11 mouse cellular contexts compared by ENCODE assay signal in the genomic region with DNA sequence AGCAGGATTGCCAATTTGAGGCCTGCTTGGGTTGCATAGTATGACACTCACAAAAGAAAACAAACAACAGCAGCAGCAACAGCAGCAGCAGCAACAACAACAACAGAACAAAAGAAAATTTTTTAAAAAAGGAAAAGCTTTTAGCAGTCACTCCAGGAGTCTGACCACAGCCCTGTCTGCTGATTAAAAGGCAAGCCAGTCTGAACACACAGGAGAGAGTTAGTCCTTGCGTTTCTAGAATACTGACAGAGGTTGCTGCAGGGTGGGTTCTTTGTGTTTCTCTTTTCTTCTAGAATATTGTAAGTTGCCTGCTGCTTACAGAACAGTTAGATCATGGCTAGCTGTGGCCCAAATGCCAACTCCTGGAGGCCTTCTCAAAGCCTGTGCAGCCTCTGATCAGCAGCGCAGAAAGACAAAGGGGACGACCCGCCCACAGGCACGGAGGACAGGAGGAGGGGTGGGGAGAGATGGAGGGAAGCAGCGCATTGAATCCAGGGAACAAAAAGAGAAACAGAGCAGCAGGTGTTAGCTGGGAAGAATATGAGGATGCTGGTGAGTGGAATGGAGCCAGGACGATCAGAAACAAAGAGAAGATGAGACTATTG. TPM values are rescaled to one million over a fixed set of nuclear protein-coding genes. Genes with fewer than 3 reads are reported as not detected.
A peak's percentile ranks its signal among the peaks of the same experiment; 100 is the strongest.
DNase-seq lines count a peak whose midpoint lies in the region; ATAC-seq and TF ChIP-seq lines count a peak whose summit lies in the region.
"Had no signal": no experiment of that assay in that cellular context is flagged by ENCODE, and none has a peak within 500 bp of the region (broad histone marks: within the 10 kb centered on the region; RNA-seq: fewer than 3 reads in every experiment).

No protein-coding gene starts in this region.

- WGBS in forebrain, embryonic 11.5 days = 5% methylated on average over 7 of the region's 7 CpGs
- WGBS in olfactory bulb, adult 2 months = 12% methylated on average over 7 of the region's 7 CpGs
- WGBS in intestine, postnatal 0 days = 56% methylated on average over 7 of the region's 7 CpGs

- peak; percentile 89 for ATAC-seq in forebrain, embryonic 11.5 days (replicated peaks; ENCODE audit: low FRiP score)
- no peak for ATAC-seq in intestine, postnatal 0 days
- ATAC-seq: lung, postnatal 0 days had no signal

- H3K4me2 ChIP-seq in forebrain, embryonic 11.5 days (ENCODE audit: low read depth, low read length, severe bottlenecking) = peak overlapping the region; percentile 34; the same call in 1 of the 2 replicates
- no peak overlapping the region for H3K4me2 ChIP-seq in intestine, postnatal 0 days (replicated peaks; ENCODE audit: low read depth)
- H3K4me2 ChIP-seq: embryonic facial prominence, embryonic 12.5 days had no signal

- peak overlapping the region; percentile 47 for H3K9ac ChIP-seq in forebrain, embryonic 11.5 days (ENCODE audit: low read length)
- H3K9ac ChIP-seq in intestine, postnatal 0 days (ENCODE audit: low read depth, low read length) = no peak overlapping the region
- H3K9ac ChIP-seq: embryonic facial prominence, embryonic 12.5 days had no signal

- DNase-seq in layer of hippocampus, adult 2 months (ENCODE audit: low spot score in 2 of 2) = peak in 1 of 2 experiments; percentile 7
- DNase-seq in layer of hippocampus, adult 9-10 months (ENCODE audit: low spot score) = no peak
- peak; percentile 76 for DNase-seq in forebrain, embryonic 11.5 days (ENCODE audit: low spot score)
- peak; percentile 20 for DNase-seq in mesoderm, embryonic 11.5 days (ENCODE audit: low read depth, low spot score)
- DNase-seq in thymus, postnatal 4 days = no peak
- DNase-seq in kidney, postnatal 14 days = no peak

- TF ChIP-seq CTCF in layer of hippocampus, adult 2 months (conservative IDR thresholded peaks at IDR 0.05) = no peak
- no peak for TF ChIP-seq CTCF in olfactory bulb, adult 2 months (IDR thresholded peaks at IDR 0.05; ENCODE audit: insufficient read depth, low read depth, low read length)
- TF ChIP-seq CTCF in intestine, postnatal 0 days (IDR thresholded peaks at IDR 0.05; ENCODE audit: low read depth) = no peak

- peaks cover 4% of the 10 kb centered on the region; the same call in 1 of the 2 replicates for H3K4me1 ChIP-seq in forebrain, embryonic 11.5 days (replicated peaks; ENCODE audit: control insufficient read depth, insufficient read depth, low read length)
- H3K4me1 ChIP-seq in olfactory bulb, adult 2 months (ENCODE audit: control insufficient read depth, insufficient read depth, low read length) = peaks cover 3% of the 10 kb centered on the region; the same call in 1 of the 2 replicates
- no peaks in the 10 kb centered on the region for H3K4me1 ChIP-seq in intestine, postnatal 0 days (replicated peaks; ENCODE audit: control insufficient read depth, insufficient read depth, low read length)
- H3K4me1 ChIP-seq: embryonic facial prominence, embryonic 12.5 days had no signal

- no peak overlapping the region for H3K27ac ChIP-seq in layer of hippocampus, adult 2 months
- peak overlapping the region; percentile 75 for H3K27ac ChIP-seq in forebrain, embryonic 11.5 days (ENCODE audit: low read depth, low read length)
- H3K27ac ChIP-seq in olfactory bulb, adult 2 months (ENCODE audit: insufficient read depth, low read depth, low read length) = no peak overlapping the region
- no peak overlapping the region for H3K27ac ChIP-seq in intestine, postnatal 0 days (ENCODE audit: low read depth, low read length)
- H3K27ac ChIP-seq: embryonic facial prominence, embryonic 12.5 days; kidney, postnatal 0 days had no signal

- no peaks in the 10 kb centered on the region for H3K27me3 ChIP-seq in forebrain, embryonic 11.5 days (ENCODE audit: control insufficient read depth, insufficient read depth, low read length)
- no peaks in the 10 kb centered on the region for H3K27me3 ChIP-seq in intestine, postnatal 0 days (replicated peaks; ENCODE audit: control insufficient read depth, insufficient read depth, low read length)
- H3K27me3 ChIP-seq: embryonic facial prominence, embryonic 12.5 days had no signal

- TF ChIP-seq POLR2A in olfactory bulb, adult 2 months (IDR thresholded peaks at IDR 0.05; ENCODE audit: insufficient read depth, low read depth, low read length) = no peak

- H3K4me3 ChIP-seq in layer of hippocampus, adult 2 months = peak overlapping the region; percentile 18; the same call in 1 of the 2 replicates
- H3K4me3 ChIP-seq in forebrain, embryonic 11.5 days (ENCODE audit: low read depth, low read length) = no peak overlapping the region
- peak overlapping the region; percentile 28 for H3K4me3 ChIP-seq in olfactory bulb, adult 2 months (ENCODE audit: insufficient read depth, low read depth, low read length)
- no peak overlapping the region for H3K4me3 ChIP-seq in intestine, postnatal 0 days (ENCODE audit: low read depth, low read length)
- H3K4me3 ChIP-seq: embryonic facial prominence, embryonic 12.5 days had no signal

- no peaks in the 10 kb centered on the region for H3K9me3 ChIP-seq in forebrain, embryonic 11.5 days (ENCODE audit: control insufficient read depth, low read length)
- H3K9me3 ChIP-seq in intestine, postnatal 0 days (ENCODE audit: control insufficient read depth) = no peaks in the 10 kb centered on the region
- H3K9me3 ChIP-seq: embryonic facial prominence, embryonic 12.5 days had no signal

- no peaks in the 10 kb centered on the region for H3K36me3 ChIP-seq in forebrain, embryonic 11.5 days (ENCODE audit: control insufficient read depth, insufficient read depth, low read length)
- H3K36me3 ChIP-seq in intestine, postnatal 0 days (ENCODE audit: control insufficient read depth, insufficient read depth) = no peaks in the 10 kb centered on the region
- H3K36me3 ChIP-seq: embryonic facial prominence, embryonic 12.5 days had no signal

RNA-seq across cellular contexts. Expression of a gene that starts 55.2 kb away (rescaled TPM):
- 10 to 100 TPM; 11.5 to 11.8 TPM for total RNA-seq in layer of hippocampus, adult 2 months (2021)
- 11.8 and 12.6 TPM in 2 replicates for polyA plus RNA-seq in forebrain, embryonic 11.5 days (2014; fragmentation: Nextera tagmentation; extraction: Ambion mirVana)
- 44.8 TPM in 1 of 2 replicates, not detected in the other for polyA plus RNA-seq in olfactory bulb, adult 2 months (2012; ENCODE audit: insufficient read depth, insufficient read length, low replicate concordance, missing spikeins)
- polyA plus RNA-seq in intestine, postnatal 0 days (2015; fragmentation: Nextera tagmentation; extraction: Ambion mirVana) = 0.95 and 1.1 TPM in 2 replicates

Comparison
In these comparisons a context has a peak if more than half of its experiments do, and no peak if none do; other contexts are left out.
1. DNase-seq: peak in forebrain, embryonic 11.5 days (single experiment) and mesoderm, embryonic 11.5 days (single experiment); none in layer of hippocampus, adult 9-10 months (single experiment), thymus, postnatal 4 days (single experiment) and kidney, postnatal 14 days (single experiment).
2. H3K4me3 ChIP-seq: peak in layer of hippocampus, adult 2 months (single experiment) and olfactory bulb, adult 2 months (single experiment); none in forebrain, embryonic 11.5 days (single experiment) and intestine, postnatal 0 days (single experiment).